Mouse (Mus musculus) lung, embryonic 16.5 days (tissue): ENCODE results near the gene Sap25. TPM values are rescaled to one million over a fixed set of nuclear protein-coding genes. Genes with fewer than 3 reads are reported as not detected.

Experiments used
- ATAC-seq: fragments of 200-750 bp; cut with Nextera tagmentation; 2 replicates; pipeline ENCODE4 v1.8.0; 2017; ENCODE audit warnings: low read depth, mild to moderate bottlenecking, moderate library complexity
- H3K27ac ChIP-seq: fragments of 300-500 bp; sonication (generic); 2 replicates; pipeline ENCODE4 v1.5.1; 2014; ENCODE audit warnings: mild to moderate bottlenecking, control low read depth, low read length
- H3K27me3 ChIP-seq: fragments of 300-500 bp; sonication (generic); 2 replicates; pipeline ENCODE4 v1.6.1; 2014; ENCODE audit warnings: low read depth, low read length, mixed read lengths; ENCODE audit not compliant: control insufficient read depth, insufficient read depth
- H3K36me3 ChIP-seq: fragments of 300-500 bp; sonication (generic); 2 replicates; pipeline ENCODE4 v1.6.1; 2014; ENCODE audit warnings: low read length; ENCODE audit not compliant: control insufficient read depth, insufficient read depth
- H3K4me1 ChIP-seq: fragments of 300-500 bp; sonication (generic); replicated peaks from 2 replicates; pipeline ENCODE4 v1.6.1; 2014; ENCODE audit warnings: low read length, mixed read lengths; ENCODE audit not compliant: control insufficient read depth, insufficient read depth
- H3K4me2 ChIP-seq: fragments of 300-500 bp; sonication (generic); 2 replicates; pipeline ENCODE4 v1.6.1; 2014; ENCODE audit warnings: low read depth, low read length, control low read depth
- H3K4me3 ChIP-seq: fragments of 300-500 bp; sonication (generic); 2 replicates; pipeline ENCODE4 v1.5.1; 2014; ENCODE audit warnings: mild to moderate bottlenecking, low read length, control low read depth
- H3K9ac ChIP-seq: fragments of 300-500 bp; sonication (generic); 2 replicates; pipeline ENCODE4 v1.6.1; 2014; ENCODE audit warnings: low read length, control low read depth
- H3K9me3 ChIP-seq: fragments of 300-500 bp; sonication (generic); 2 replicates; pipeline ENCODE4 v1.6.1; 2016; ENCODE audit warnings: low read length; ENCODE audit not compliant: control insufficient read depth
- WGBS: fragments of 180-500 bp; shearing (Covaris S2); extraction: QIAGEN DNeasy Blood & Tissue Kit; methylation state at CpG from one replicate; pipeline ENCODE4 v1.1.7; 2014; 5-methylcytosine and 5-hydroxymethylcytosine counted together
- polyA plus RNA-seq: library from polyadenylated mRNA; unstranded; fragments of >200 nt; fragmentation: Nextera tagmentation; extraction: Ambion mirVana; gene quantifications from 2 replicates; pipeline ENCODE4 v1.2.1, GENCODE M21; 2015

Gene Sap25
- 9.7 and 12.4 TPM in 2 replicates for polyA plus RNA-seq

DNA sequence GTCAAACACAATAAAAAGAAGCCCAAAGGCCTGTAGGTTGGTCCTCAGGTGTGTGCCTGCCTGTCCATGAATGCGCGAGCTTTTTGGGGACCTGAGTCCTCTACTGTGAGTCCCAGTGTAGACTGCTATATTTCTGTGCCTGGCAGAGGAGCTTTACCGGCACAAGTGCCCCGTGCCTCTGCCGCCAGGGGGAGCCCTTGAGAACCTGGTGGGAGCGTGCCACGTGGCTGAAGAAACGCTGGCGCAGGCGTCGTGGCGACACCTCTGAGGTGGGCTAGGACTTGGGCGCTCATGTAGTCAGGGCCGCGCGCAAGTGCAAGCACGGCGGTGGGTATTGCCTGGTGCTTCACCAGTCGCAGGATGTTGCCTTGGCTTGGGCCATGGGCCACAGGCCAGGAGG, at the start of gene Sap25:
Gene Sap25, plus strand, starts transcription at position 281 of the 400 bp plus-strand sequence.
- no peak for ATAC-seq
- H3K36me3 ChIP-seq = peaks cover 45% of the 10 kb centered on the region
- H3K27ac ChIP-seq = no peak within 1 kb of the TSS
- H3K4me2 ChIP-seq = no peak within 1 kb of the TSS
- 82% methylated on average over 19 of the region's 19 CpGs for WGBS
- H3K4me1 ChIP-seq = peaks cover 8% of the 10 kb centered on the region
- H3K4me3 ChIP-seq = no peak within 1 kb of the TSS
- no peak within 1 kb of the TSS for H3K9ac ChIP-seq
- H3K27me3 ChIP-seq = peaks cover 20% of the 10 kb centered on the region
- no peaks in the 10 kb centered on the region for H3K9me3 ChIP-seq

GRCm38 (mm10) chr5:137595921-137596320, 45.2 kb upstream of the Sap25 start:
- H3K4me2 ChIP-seq = no peak overlapping the region

DNA sequence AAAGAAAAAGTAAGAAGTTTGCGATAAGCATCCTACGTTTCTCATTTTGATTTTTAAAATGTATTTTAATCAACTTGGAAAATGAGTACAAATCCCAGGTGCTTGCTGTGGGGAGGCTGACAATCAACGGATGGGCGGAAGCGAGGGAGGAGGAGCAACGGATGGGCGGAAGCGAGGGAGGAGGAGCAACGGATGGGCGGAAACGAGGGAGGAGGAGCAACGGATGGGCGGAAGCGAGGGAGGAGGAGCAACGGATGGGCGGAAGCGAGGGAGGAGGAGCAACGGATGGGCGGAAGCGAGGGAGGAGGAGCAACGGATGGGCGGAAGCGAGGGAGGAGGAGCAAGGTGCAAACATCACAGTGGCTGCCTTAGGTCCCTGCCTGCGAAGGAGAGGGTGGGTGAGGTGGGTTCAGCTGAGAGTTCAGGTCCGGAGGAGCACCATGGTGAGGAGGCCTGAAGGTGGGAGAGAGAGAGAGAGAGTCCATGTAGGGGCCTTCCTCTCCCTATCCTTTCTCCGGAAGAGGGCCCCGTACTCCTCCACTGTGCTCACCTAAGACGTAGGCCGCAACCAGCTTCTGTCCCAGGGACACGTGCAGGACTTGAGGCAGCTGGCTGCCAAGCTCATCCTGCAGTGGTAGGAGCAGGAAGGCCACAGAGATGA, 44.4 kb upstream of the Sap25 start:
- no peak overlapping the region for H3K27ac ChIP-seq

More at GRCm38 (mm10) chr5:137595921-137596320, 45.2 kb upstream of the Sap25 start:
- no peak overlapping the region for H3K27ac ChIP-seq
- no peak overlapping the region for H3K4me3 ChIP-seq
- ATAC-seq = no peak
- H3K4me1 ChIP-seq = peaks cover 13% of the 10 kb centered on the region
- H3K36me3 ChIP-seq = no peaks in the 10 kb centered on the region
- H3K9ac ChIP-seq = no peak overlapping the region
- WGBS = 81% methylated on average over 7 of the region's 7 CpGs
- H3K9me3 ChIP-seq = no peaks in the 10 kb centered on the region
- H3K27me3 ChIP-seq = no peaks in the 10 kb centered on the region

GRCm38 (mm10) chr5:137597625-137598024, 43.5 kb upstream of the Sap25 start:
- Histone ChIP-seq H3K4me2 (no peak overlapping the region), H3K9me3 (no peaks in the 10 kb centered on the region), H3K27ac (no peak overlapping the region), H3K36me3 (no peaks in the 10 kb centered on the region), H3K4me1 (peaks cover 17% of the 10 kb centered on the region), H3K4me3 (no peak overlapping the region), H3K9ac (no peak overlapping the region), H3K27me3 (no peaks in the 10 kb centered on the region)
- ATAC-seq = no peak
- 88% methylated on average over 6 of the region's 6 CpGs for WGBS

More for the DNA sequence above, 44.4 kb upstream of the Sap25 start:
- Histone ChIP-seq H3K4me1 (peaks cover 13% of the 10 kb centered on the region), H3K9me3 (no peaks in the 10 kb centered on the region), H3K9ac (peak overlapping the region; percentile 14; the same call in 1 of the 2 replicates), H3K4me3 (peak overlapping the region; percentile 15; the same call in 1 of the 2 replicates), H3K27me3 (no peaks in the 10 kb centered on the region), H3K4me2 (peak overlapping the region; percentile 35), H3K36me3 (no peaks in the 10 kb centered on the region)
- 36% methylated on average over 30 of the region's 30 CpGs for WGBS
- ATAC-seq = no peak

DNA sequence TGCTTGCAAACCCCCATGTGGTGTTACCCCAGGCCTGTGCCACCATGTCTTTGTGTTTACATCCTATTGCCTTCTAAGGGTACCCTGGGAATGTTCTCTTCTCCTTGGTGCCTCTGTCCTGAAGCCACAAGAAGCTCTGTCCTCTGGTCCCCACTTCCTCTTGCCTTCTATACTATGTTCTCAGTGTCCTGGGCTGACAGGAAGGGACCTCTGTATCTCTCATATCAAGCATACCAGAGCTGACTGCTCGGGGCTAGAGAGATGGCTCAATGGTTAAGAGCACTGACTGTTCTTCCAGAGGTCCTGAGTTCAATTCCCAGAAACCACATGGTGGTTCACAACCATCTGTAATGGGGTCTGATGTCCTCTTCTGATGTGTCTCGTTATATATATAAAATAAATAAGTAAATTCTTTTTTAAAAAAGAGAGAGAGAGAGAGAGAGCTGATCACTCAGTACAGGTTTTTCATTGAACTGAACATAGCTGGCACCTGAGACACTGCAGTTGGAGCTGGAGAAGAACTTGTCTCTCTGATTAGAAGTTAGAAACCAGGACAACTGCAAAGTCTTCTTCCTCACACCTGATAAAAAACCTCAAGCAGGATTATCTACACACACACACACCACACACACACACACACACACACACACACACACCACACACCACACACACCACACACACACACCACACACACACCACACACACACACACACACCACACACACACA, 42.9 kb upstream of the Sap25 start:
- Histone ChIP-seq H3K9me3 (no peaks in the 10 kb centered on the region), H3K36me3 (no peaks in the 10 kb centered on the region), H3K27me3 (no peaks in the 10 kb centered on the region), H3K4me1 (peaks cover 19% of the 10 kb centered on the region), H3K27ac (no peak overlapping the region), H3K4me2 (no peak overlapping the region), H3K4me3 (no peak overlapping the region), H3K9ac (no peak overlapping the region)
- 69% methylated on average over 2 of the region's 2 CpGs for WGBS
- no peak for ATAC-seq

- Histone ChIP-seq H3K4me3 (peak overlapping the region; percentile 78), H3K9me3 (no peaks in the 10 kb centered on the region), H3K27ac (0 out of 2 replicates have a peak overlapping the region, but pooled peaks have one; percentile 37), H3K9ac (peak overlapping the region; percentile 93), H3K27me3 (no peaks in the 10 kb centered on the region), H3K4me1 (peaks cover 19% of the 10 kb centered on the region), H3K36me3 (no peaks in the 10 kb centered on the region), H3K4me2 (peak overlapping the region; percentile 95)
- no peak for ATAC-seq
- WGBS = 50% methylated on average over 9 of the region's 9 CpGs
Measured at GRCm38 (mm10) chr5:137599600-137599999, 41.5 kb upstream of the Sap25 start.

- peak overlapping the region; percentile 37; the same call in 1 of the 2 replicates for H3K27ac ChIP-seq
- H3K4me3 ChIP-seq = peak overlapping the region; percentile 78
- no peaks in the 10 kb centered on the region for H3K9me3 ChIP-seq
- H3K27me3 ChIP-seq = no peaks in the 10 kb centered on the region
- H3K4me2 ChIP-seq = peak overlapping the region; percentile 95
- WGBS = under 1% methylated on average over 19 of the region's 19 CpGs
- ATAC-seq = peak; percentile 6
- peak overlapping the region; percentile 93 for H3K9ac ChIP-seq
- H3K36me3 ChIP-seq = no peaks in the 10 kb centered on the region
- peaks cover 19% of the 10 kb centered on the region for H3K4me1 ChIP-seq
Measured at GRCm38 (mm10) chr5:137600281-137600618, 40.9 kb upstream of the Sap25 start.

DNA sequence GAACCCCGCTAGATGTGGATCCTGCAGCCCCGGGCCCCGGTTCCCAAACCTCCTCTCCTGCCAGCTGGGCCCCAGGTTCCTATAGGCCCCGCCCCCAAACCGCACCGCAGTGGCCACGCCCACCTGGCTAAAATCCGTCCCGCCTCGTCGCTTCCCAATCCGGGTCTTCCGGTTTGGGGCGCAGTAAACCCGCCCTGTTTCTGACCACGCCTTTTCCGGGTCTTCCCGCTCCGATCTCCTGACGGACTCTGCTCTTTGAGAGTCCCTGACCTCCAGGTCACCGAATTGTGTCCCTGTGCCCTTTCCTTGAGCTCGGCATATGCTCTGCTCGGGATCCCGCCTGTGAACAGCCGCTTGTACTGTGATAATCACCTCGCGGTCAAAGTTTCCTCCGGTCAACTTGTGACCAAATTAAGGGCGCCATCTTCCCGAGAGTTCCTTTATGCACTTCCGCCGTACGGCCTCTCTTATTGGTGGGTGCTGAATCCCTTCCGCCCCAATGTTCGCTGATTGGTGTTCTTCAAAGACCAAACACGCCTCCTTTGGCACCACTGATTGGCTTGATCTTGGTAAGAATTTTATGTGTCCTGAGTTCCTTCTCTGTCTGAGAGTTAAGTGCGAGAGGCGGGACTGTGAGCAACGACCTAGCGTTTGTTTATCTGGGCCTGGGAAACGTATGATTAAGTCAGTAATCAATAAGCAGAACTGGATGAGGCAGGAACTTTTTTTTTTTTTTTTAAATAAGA, 40.3 kb upstream of the Sap25 start, which contains the start of gene Mospd3:
Gene Mospd3, minus strand, starts transcription at position 440 of the 746 bp plus-strand sequence.
- no peaks in the 10 kb centered on the region for H3K36me3 ChIP-seq
- H3K4me3 ChIP-seq = peak within 1 kb of the TSS; percentile 78
- peak; percentile 96 for ATAC-seq
- peaks cover 19% of the 10 kb centered on the region for H3K4me1 ChIP-seq
- H3K4me2 ChIP-seq = peak within 1 kb of the TSS; percentile 95
- no peaks in the 10 kb centered on the region for H3K27me3 ChIP-seq
- H3K9ac ChIP-seq = peak within 1 kb of the TSS; percentile 93
- H3K27ac ChIP-seq = peak within 1 kb of the TSS; percentile 93
- WGBS = under 1% methylated on average over 41 of the region's 41 CpGs
- no peaks in the 10 kb centered on the region for H3K9me3 ChIP-seq

GRCm38 (mm10) chr5:137601365-137601729, 39.8 kb upstream of the Sap25 start:
- ATAC-seq = no peak
- no peaks in the 10 kb centered on the region for H3K36me3 ChIP-seq
- no peaks in the 10 kb centered on the region for H3K27me3 ChIP-seq
- H3K9me3 ChIP-seq = no peaks in the 10 kb centered on the region
- peak overlapping the region; percentile 73 for H3K9ac ChIP-seq
- H3K4me2 ChIP-seq = peak overlapping the region; percentile 77
- peak overlapping the region; percentile 78 for H3K4me3 ChIP-seq
- peak overlapping the region; percentile 79 for H3K27ac ChIP-seq
- H3K4me1 ChIP-seq = peaks cover 19% of the 10 kb centered on the region
- 1% methylated on average over 22 of the region's 22 CpGs for WGBS
